Mouse (Mus musculus): ENCODE results near the gene Rab43.

DNA sequence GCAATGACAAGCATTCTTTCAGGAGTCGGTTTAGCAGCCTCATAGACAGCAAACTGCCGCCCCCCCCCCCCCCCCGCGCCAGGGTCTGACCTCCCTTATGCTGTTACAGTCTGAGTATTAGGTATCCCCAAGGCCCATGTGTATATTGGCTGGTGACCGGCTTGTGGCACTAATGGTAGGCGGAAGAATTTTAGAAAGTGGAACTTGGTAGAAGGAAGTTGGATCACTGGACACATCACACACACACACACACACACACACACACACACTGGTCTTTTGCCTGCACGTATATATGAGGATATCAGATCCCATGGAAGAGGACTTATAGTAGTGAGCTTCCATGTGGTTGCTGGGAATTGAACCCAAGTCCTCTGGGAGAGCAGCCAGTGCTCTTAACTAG is 9.5 kb downstream of the Rab43 start:
- TF ChIP-seq CTCF (IDR thresholded peaks at IDR 0.05 in 2 of 3, conservative IDR thresholded peaks at IDR 0.05 in 1 of 3; ENCODE audit: control insufficient read depth in 1 of 3, insufficient read depth in 1 of 3, low read depth in 2 of 3, low read length in 3 of 3, poor library complexity in 1 of 3, severe bottlenecking in 1 of 3) (no peak), ZC3H11A (IDR thresholded peaks at IDR 0.05; ENCODE audit: low read depth, low read length) (no peak), EP300 (IDR thresholded peaks at IDR 0.05; ENCODE audit: low read depth in 1 of 2, low read length in 2 of 2) (no peak), POLR2A (IDR thresholded peaks at IDR 0.05; ENCODE audit: control insufficient read depth in 1 of 2, insufficient read depth in 1 of 2, low read depth in 1 of 2, low read length in 2 of 2, poor library complexity in 1 of 2) (no peak), ZKSCAN1 (IDR thresholded peaks at IDR 0.05; ENCODE audit: low read depth, low read length) (no peak), MAZ (IDR thresholded peaks at IDR 0.05; ENCODE audit: low read depth, low read length) (no peak), USF1 (IDR thresholded peaks at IDR 0.05; ENCODE audit: low read depth, low read length) (no peak), GABPA (IDR thresholded peaks at IDR 0.05; ENCODE audit: low read depth, low read length) (no peak), UBTF (IDR thresholded peaks at IDR 0.05; ENCODE audit: borderline replicate concordance, insufficient read depth, low read depth, low read length) (no peak), MXI1 (IDR thresholded peaks at IDR 0.05; ENCODE audit: low read depth, low read length) (no peak), RAD21 (IDR thresholded peaks at IDR 0.05; ENCODE audit: low read depth, low read length) (no peak)

All from MEL (cell line).